Mouse (Mus musculus): ENCODE results near the gene Cd44. TPM values are rescaled to one million over a fixed set of nuclear protein-coding genes. Genes with fewer than 3 reads are reported as not detected.

Gene Cd44
- total and polyA plus RNA-seq, 3 experiments, result 102 to 153 (median 112) TPM

DNA sequence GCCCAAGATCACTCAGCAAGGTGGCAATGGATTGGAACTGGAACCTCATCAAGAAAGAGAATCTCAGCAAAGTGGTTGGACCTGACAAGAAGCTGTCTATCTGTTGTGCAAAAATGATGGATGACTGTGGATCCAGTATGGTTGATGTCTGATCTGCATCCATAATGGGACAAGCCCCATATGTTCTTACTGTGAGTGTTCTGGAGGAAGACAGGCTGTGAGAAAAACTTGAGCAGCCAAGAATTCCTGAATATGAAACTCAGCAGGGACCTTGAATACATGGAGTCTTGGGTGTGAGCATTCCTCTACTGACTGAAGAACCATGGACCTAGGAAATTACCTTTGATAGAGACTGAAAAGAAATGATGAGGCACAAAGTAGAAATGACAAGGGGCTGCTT is 32.3 kb upstream of the Cd44 start:
- peaks cover 15 to 18% of the 10 kb centered on the region in 2 experiments; a peak in 3 of 4 replicates for H3K4me1 ChIP-seq (ENCODE audit: control insufficient read depth in 1 of 2, insufficient read depth in 2 of 2)
- dilution Hi-C loops (cut with MboI; ENCODE audit: extremely low pct_ligation_motif_present, extremely low pct_unique_long_range_greater_than_20kb, low sequenced_read_pairs) (no loop called here), in situ Hi-C loops (cut with MboI; ENCODE audit: low pct_ligation_motif_present, low pct_unique_long_range_greater_than_20kb, low sequenced_read_pairs) (loop anchor here (5.0 kb wide), 1 partner anchor 36 kb away; no protein-coding TSS in a partner anchor)
- no peaks in the 10 kb centered on the region for H3K36me3 ChIP-seq (replicated peaks in 1 of 2; ENCODE audit: control insufficient read depth in 1 of 2, insufficient read depth in 1 of 2, low read length in 1 of 2)
- no peak overlapping the region for H3K4me3 ChIP-seq (replicated peaks in 1 of 3; ENCODE audit: low read depth in 2 of 3, low read length in 2 of 3, poor library complexity in 1 of 3)
- H3K79me2 ChIP-seq (replicated peaks; ENCODE audit: control insufficient read depth, extremely low read depth, insufficient read depth, poor library complexity, severe bottlenecking), result no peaks in the 10 kb centered on the region
- no peak for TF ChIP-seq IRF4 (IDR thresholded peaks at IDR 0.05; ENCODE audit: low read depth, low read length)
- TF ChIP-seq ELF1 (IDR thresholded peaks at IDR 0.05; ENCODE audit: low read depth, low read length), result no peak
- no peak for TF ChIP-seq CHD1 (IDR thresholded peaks at IDR 0.05; ENCODE audit: low read depth, low read length)
- no peak for TF ChIP-seq NELFE (IDR thresholded peaks at IDR 0.05; ENCODE audit: low read depth, low read length)
- no peak for TF ChIP-seq ZKSCAN1 (IDR thresholded peaks at IDR 0.05; ENCODE audit: borderline replicate concordance, low read depth, low read length)
- TF ChIP-seq TBP (conservative IDR thresholded peaks at IDR 0.05; ENCODE audit: low read depth, low read length), result no peak
- no peak for TF ChIP-seq EP300 (IDR thresholded peaks at IDR 0.05; ENCODE audit: low read length)
- TF ChIP-seq JUND (conservative IDR thresholded peaks at IDR 0.05; ENCODE audit: low read depth, low read length), result no peak
- H3K27me3 ChIP-seq (replicated peaks), result no peaks in the 10 kb centered on the region
- H3K4me2 ChIP-seq (ENCODE audit: insufficient read depth, low read depth, poor library complexity, severe bottlenecking), result no peak overlapping the region
- no peaks in the 10 kb centered on the region for H3K9me3 ChIP-seq (replicated peaks; ENCODE audit: low read length)
- no peak overlapping the region for H3K9ac ChIP-seq (ENCODE audit: insufficient read depth, low read depth)
- no peak overlapping the region for H3K27ac ChIP-seq (ENCODE audit: insufficient read depth, low read depth)
- no peak for DNase-seq (ENCODE audit: extremely low read depth)

DNA sequence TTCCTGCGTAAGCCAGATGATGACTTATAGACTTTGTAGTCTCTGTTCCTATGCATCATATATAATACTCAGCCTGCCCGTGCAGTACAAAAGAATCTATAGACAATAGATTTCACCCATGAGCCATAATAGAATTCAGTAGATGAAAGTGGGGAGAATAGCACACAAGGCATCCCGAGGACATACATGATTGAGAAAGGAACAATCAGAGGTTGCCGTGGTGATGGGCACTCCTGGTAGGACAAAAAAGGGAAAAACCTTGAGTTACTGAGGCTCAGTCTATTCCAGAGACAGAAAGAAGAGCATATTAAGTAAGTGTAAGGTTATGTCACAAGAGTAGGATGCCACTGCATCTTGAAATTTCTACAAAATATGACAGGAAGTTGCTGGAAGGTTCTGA is 31.7 kb upstream of the Cd44 start:
- in situ Hi-C loops (cut with MboI; ENCODE audit: low pct_ligation_motif_present, low pct_unique_long_range_greater_than_20kb, low sequenced_read_pairs), result loop anchor here (5.0 kb wide), 1 partner anchor 36 kb away; no protein-coding TSS in a partner anchor
- dilution Hi-C loops (cut with MboI; ENCODE audit: extremely low pct_ligation_motif_present, extremely low pct_unique_long_range_greater_than_20kb, low sequenced_read_pairs), result no loop called here
- no peak overlapping the region for H3K4me3 ChIP-seq (replicated peaks in 1 of 3; ENCODE audit: low read depth in 2 of 3, low read length in 2 of 3, poor library complexity in 1 of 3)
- H3K27me3 ChIP-seq (replicated peaks), result no peaks in the 10 kb centered on the region
- no peaks in the 10 kb centered on the region for H3K9me3 ChIP-seq (replicated peaks; ENCODE audit: low read length)
- H3K4me2 ChIP-seq (ENCODE audit: insufficient read depth, low read depth, poor library complexity, severe bottlenecking), result no peak overlapping the region
- no peak for TF ChIP-seq NELFE (IDR thresholded peaks at IDR 0.05; ENCODE audit: low read depth, low read length)
- no peak for TF ChIP-seq PAX5 (IDR thresholded peaks at IDR 0.05; ENCODE audit: low read length)
- TF ChIP-seq MAX (IDR thresholded peaks at IDR 0.05; ENCODE audit: low read length), result no peak
- TF ChIP-seq CHD2 (IDR thresholded peaks at IDR 0.05; ENCODE audit: low read length), result no peak
- no peak for TF ChIP-seq POLR2A (IDR thresholded peaks at IDR 0.05; ENCODE audit: low read depth, low read length)
- no peak for TF ChIP-seq MEF2A (IDR thresholded peaks at IDR 0.05; ENCODE audit: borderline replicate concordance, low read depth, low read length)
- TF ChIP-seq IRF4 (IDR thresholded peaks at IDR 0.05; ENCODE audit: low read depth, low read length), result no peak
- no peak for TF ChIP-seq USF1 (IDR thresholded peaks at IDR 0.05; ENCODE audit: low read depth, low read length)
- TF ChIP-seq USF2 (conservative IDR thresholded peaks at IDR 0.05; ENCODE audit: low read depth, low read length), result no peak
- no peak for TF ChIP-seq MYC (IDR thresholded peaks at IDR 0.05; ENCODE audit: low read depth, low read length)
- H3K9ac ChIP-seq (ENCODE audit: insufficient read depth, low read depth), result no peak overlapping the region
- no peaks in the 10 kb centered on the region for H3K36me3 ChIP-seq (replicated peaks in 1 of 2; ENCODE audit: control insufficient read depth in 1 of 2, insufficient read depth in 1 of 2, low read length in 1 of 2)
- peaks cover 15 to 18% of the 10 kb centered on the region in 2 experiments; a peak in 3 of 4 replicates for H3K4me1 ChIP-seq (ENCODE audit: control insufficient read depth in 1 of 2, insufficient read depth in 2 of 2)
- H3K79me2 ChIP-seq (replicated peaks; ENCODE audit: control insufficient read depth, extremely low read depth, insufficient read depth, poor library complexity, severe bottlenecking), result no peaks in the 10 kb centered on the region
- H3K27ac ChIP-seq (ENCODE audit: insufficient read depth, low read depth), result no peak overlapping the region
- DNase-seq (ENCODE audit: extremely low read depth), result no peak

All from CH12.LX (cell line).